Mouse (Mus musculus): Measurements from ENCODE around the gene Rnf111.

Gene Rnf111

GRCm38 (mm10) chr9:70396083-70396482 is 107.4 kb downstream of the Rnf111 start:
- DNase-seq (ENCODE audit: low spot score): no peak

- no peak for DNase-seq (ENCODE audit: low spot score)
Measured at GRCm38 (mm10) chr9:70395617-70396016, 107.9 kb downstream of the Rnf111 start.

GRCm38 (mm10) chr9:70392563-70392907 is 111.0 kb downstream of the Rnf111 start:
- DNase-seq (ENCODE audit: low spot score): peak; percentile 90

- DNase-seq (ENCODE audit: low spot score): no peak
Measured at GRCm38 (mm10) chr9:70391660-70392562, 111.6 kb downstream of the Rnf111 start.

- no peak for DNase-seq (ENCODE audit: low spot score)
Measured at GRCm38 (mm10) chr9:70391042-70391441, 112.5 kb downstream of the Rnf111 start.

GRCm38 (mm10) chr9:70389548-70389947 is 114.0 kb downstream of the Rnf111 start:
- peak; percentile 42 for DNase-seq (ENCODE audit: low spot score)

GRCm38 (mm10) chr9:70387410-70388119 is 116.0 kb downstream of the Rnf111 start:
- no peak for DNase-seq (ENCODE audit: low spot score)

- no peak for DNase-seq (ENCODE audit: low spot score)
Measured at GRCm38 (mm10) chr9:70384958-70385728, 118.4 kb downstream of the Rnf111 start.

- no peak for DNase-seq (ENCODE audit: low spot score)
Measured at GRCm38 (mm10) chr9:70384494-70384893, 119.0 kb downstream of the Rnf111 start.

GRCm38 (mm10) chr9:70383750-70384149 is 119.8 kb downstream of the Rnf111 start:
- DNase-seq (ENCODE audit: low spot score): no peak

- no peak for DNase-seq (ENCODE audit: low spot score)
Measured at GRCm38 (mm10) chr9:70382091-70382490, 121.4 kb downstream of the Rnf111 start.

GRCm38 (mm10) chr9:70379502-70380467 is 123.7 kb downstream of the Rnf111 start:
- peak; percentile 39 for DNase-seq (ENCODE audit: low spot score)

Measured in adipocyte (in vitro differentiated cells).